Mouse (Mus musculus): Measurements from ENCODE around the gene Sec14l1.

DNA sequence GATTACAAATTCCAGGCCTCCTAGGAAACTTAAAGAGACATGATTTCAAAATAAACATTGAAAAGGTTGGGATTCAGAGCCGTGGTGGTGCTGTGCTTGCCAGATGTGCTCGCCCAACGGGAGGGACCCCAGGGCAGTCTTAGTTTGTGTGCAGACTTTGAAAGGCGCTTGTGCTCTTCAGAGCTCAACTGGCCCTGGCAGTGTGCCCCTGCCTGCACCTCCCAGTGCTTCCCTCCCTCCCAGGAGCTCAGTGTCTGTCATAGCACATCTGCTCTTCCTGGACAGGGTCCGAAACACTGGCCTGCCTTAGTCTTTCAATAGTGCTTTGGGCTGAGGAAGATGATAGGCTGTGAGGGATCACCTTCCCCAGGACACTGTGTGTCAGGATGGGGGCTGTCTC lies 15.9 kb downstream of the Sec14l1 start:
- TF ChIP-seq CTCF (IDR thresholded peaks at IDR 0.05; ENCODE audit: low read depth): no peak
- TF ChIP-seq EP300 (IDR thresholded peaks at IDR 0.05; ENCODE audit: low read depth): no peak
